Mouse (Mus musculus): Measurements from ENCODE around the gene Slc30a10.

Gene Slc30a10

GRCm38 (mm10) chr1:185454575-185454954, at the start of gene Slc30a10:
Gene Slc30a10, plus strand, starts transcription at chr1:185454848.
- peak; percentile 62 for DNase-seq (ENCODE audit: low read depth, low spot score)

- DNase-seq (ENCODE audit: low read depth, low spot score): peak; percentile 10
Measured at GRCm38 (mm10) chr1:185405921-185406320, 48.7 kb upstream of the Slc30a10 start.

DNA sequence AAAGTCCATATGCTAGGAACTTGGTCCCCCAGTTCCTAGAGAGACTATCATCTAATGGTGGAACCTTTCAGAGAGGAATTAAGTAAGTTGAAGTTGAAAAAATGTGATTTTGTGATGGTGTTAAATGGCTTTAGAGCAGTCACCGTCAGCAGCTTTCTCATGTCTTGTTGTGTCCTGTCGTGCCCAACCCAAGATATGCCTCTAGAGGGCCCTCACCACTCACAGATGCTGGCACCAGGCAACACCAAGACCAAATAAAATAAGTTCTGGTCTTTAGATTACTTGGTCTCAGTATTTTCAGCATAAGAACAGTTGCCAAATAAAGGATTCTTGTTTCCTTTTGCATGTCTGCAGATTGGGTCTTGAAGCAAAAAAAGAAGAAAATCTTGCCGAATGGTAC, 44.8 kb upstream of the Slc30a10 start:
- peak; percentile 31 for DNase-seq (ENCODE audit: low read depth, low spot score)

- DNase-seq (ENCODE audit: low read depth, low spot score): no peak
Measured at GRCm38 (mm10) chr1:185418011-185418410, 36.6 kb upstream of the Slc30a10 start.

- peak; percentile 24 for DNase-seq (ENCODE audit: low read depth, low spot score)
Measured at GRCm38 (mm10) chr1:185419805-185420204, 34.8 kb upstream of the Slc30a10 start.

- DNase-seq (ENCODE audit: low read depth, low spot score): no peak
Measured at GRCm38 (mm10) chr1:185420776-185421175, 33.9 kb upstream of the Slc30a10 start.

DNA sequence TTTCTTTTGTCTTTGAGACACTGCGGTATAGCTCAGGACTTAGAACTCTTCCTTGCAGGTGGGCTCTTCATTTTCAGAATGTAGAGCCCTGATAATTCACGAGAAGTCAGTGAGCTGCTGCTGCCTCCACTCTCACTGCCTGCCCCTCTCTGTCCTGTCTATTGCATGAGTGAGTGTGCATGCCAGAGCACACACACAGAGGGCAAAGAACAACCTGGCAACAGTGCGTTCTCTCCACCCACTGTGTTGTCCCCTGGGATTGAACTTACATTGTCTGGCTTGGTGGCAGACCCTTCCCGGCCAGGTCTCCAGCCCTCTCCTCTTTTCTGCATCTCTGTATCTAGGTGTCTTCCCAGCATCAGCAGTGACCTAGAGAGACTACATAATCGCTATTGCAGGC, 28.1 kb upstream of the Slc30a10 start:
- DNase-seq (ENCODE audit: low read depth, low spot score): no peak

DNA sequence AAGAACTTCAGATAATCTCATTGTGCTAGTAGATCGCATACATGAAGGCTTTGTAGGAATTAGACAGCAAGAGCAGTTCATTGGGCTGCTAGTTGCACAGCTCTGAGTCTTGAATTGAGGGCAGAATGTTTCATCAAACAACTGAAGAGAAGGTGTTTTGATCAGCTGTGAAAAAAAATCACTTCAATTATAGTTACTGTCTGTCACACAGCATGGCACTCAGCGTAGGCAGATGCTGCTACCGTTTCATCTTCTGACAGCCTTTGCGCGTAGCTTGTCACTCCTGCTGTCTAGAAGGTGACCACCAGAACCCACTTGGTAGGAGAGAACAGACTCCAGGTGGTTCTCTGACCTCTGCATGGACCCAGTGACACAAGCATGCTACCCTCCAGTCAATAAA, 24.2 kb upstream of the Slc30a10 start:
- peak; percentile 54 for DNase-seq (ENCODE audit: low read depth, low spot score)

- DNase-seq (ENCODE audit: low read depth, low spot score): no peak
Measured at GRCm38 (mm10) chr1:185431245-185431997, 23.2 kb upstream of the Slc30a10 start.

- DNase-seq (ENCODE audit: low read depth, low spot score): no peak
Measured at GRCm38 (mm10) chr1:185431998-185432317, 22.7 kb upstream of the Slc30a10 start.

GRCm38 (mm10) chr1:185433112-185433511, 21.5 kb upstream of the Slc30a10 start:
- DNase-seq (ENCODE audit: low read depth, low spot score): no peak

DNA sequence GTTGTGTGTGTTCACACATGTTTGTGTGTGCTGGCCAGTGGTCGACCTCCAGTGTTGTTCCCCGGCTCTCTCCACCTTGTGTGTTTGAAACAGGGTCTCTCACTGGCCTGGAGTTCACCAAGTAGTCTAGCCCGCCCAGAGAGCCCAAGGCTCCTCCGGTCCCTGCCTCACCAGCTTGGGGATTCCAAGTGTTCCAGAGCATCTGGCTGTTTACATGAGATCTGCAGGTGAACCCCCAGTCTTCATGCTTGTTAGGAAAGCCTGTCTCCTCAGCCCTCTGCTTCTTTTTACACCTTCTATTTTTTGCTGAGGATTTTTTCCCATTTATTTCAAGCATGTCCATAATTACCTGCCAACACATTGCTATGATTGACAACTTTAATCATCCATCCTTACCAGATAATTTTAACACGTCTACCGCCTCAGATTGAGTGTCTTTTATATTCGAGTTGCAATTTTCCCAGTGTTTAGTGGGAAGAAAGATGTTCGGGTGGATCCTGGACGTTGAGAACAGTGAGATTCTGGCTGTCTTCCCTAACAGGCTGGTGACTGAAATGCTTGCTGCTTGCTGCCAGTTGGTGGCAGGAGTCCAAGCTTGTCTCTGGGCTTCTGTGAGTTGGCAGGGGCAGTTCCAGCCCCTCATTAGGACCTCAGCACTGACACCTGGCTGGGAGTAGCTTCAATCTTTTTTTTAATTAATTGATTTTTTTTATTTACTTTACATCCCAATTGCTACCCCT, 15.6 kb upstream of the Slc30a10 start:
- peak; percentile 95 for DNase-seq (ENCODE audit: low read depth, low spot score)

DNA sequence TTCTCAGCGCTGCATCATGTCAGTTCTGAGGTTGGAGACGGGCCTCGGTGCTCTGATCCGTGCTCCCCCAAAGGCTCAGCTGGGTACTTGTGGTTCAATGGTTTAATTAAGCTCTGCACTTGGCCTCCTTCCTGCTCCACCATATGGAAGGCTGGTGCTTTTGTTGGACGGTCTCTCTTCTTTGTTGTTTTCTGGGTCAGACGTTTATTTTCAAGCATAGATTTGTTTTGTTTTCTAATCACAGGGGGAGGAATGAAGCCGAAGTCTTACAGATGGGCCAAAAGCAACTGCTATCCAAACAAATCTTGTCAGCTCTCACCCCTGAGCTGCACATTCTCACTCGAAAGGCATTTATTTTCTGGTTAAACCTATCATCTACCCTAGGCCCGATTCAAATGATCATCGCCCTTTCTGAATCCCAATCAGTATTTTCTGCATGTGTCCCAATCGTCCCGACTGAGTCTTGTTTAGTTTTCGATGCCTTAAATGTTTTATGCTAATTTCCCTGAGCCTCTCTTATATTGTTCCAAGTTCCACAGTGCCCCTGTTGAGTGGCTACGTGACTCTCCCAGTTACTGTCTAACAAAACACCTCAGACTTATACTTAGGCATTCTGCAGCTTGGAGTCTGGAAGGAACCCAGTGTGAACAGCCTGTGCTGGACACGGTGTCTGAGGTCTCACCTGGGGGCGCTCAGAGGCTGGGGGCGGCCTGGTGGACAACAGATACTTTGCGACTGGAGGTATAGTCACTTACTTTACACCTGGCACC, 12.8 kb upstream of the Slc30a10 start:
- DNase-seq (ENCODE audit: low read depth, low spot score): peak; percentile 92

DNA sequence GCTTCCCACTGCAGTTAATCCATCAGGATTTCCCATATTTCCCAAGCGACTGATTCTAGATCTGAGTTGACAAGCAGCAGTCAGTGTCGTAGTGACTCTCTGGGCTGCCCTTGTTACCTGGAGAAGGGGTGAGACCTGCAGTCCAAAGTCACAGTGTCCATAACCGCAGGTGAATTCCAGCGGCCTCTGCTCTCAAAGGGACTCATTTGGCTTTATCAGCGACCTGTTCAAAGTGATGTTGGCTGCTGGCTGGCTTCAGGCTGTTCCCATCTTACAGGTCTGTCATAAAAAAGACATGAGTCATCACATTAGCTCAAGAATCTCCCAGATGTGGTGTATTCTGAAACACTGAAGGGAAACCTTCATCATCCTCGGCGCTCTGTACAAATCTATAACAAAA, 5.7 kb upstream of the Slc30a10 start:
- no peak for DNase-seq (ENCODE audit: low read depth, low spot score)

DNA sequence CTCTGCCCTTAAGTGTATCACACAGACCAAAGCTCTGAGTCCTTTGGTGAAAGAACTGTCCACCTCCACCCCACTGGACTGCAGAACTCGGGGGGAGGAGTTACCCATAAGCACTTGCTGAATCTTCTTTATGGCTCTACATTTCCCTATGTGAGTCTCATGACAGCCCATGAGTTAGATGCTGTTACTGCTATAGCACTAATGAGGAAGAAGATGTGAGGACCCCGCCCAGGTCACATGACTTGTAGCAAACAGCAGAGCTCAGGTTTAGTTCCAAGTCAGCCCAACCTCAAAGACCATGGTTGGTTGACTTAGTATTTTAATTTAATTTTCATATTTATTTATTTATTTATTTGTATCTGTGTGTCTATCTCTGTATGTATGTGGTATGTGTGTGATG, 4.9 kb upstream of the Slc30a10 start:
- DNase-seq (ENCODE audit: low read depth, low spot score): no peak

DNA sequence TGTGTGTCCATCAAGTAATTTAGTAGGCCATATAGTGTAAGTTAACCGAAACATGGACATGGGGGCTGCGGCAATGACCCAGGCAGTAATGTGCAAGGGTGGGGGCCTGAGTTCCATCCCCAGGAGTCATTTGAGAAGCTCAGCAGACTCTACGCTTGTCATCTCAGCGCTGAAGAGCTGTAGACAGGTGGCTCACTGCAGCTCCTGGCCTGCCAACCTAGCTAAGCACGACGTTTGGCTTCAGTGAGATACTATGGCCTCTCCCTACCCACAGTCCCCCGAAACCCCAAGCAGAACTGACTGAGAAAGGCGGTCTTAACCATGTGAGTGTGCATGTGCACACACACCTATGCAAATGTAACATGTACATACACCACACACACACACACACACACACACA, 3.6 kb upstream of the Slc30a10 start:
- no peak for DNase-seq (ENCODE audit: low read depth, low spot score)

- DNase-seq (ENCODE audit: low read depth, low spot score): no peak
Measured at GRCm38 (mm10) chr1:185451495-185451894, 3.2 kb upstream of the Slc30a10 start.

GRCm38 (mm10) chr1:185452461-185452860, 2.2 kb upstream of the Slc30a10 start:
- DNase-seq (ENCODE audit: low read depth, low spot score): no peak

GRCm38 (mm10) chr1:185454144-185454543, 504 bp upstream of the Slc30a10 start:
- DNase-seq (ENCODE audit: low read depth, low spot score): no peak

- peak; percentile 45 for DNase-seq (ENCODE audit: low read depth, low spot score)
Measured at GRCm38 (mm10) chr1:185454955-185455701, 480 bp downstream of the Slc30a10 start.

GRCm38 (mm10) chr1:185456327-185456726, 1.7 kb downstream of the Slc30a10 start:
- DNase-seq (ENCODE audit: low read depth, low spot score): no peak

GRCm38 (mm10) chr1:185460096-185460495, 5.4 kb downstream of the Slc30a10 start:
- no peak for DNase-seq (ENCODE audit: low read depth, low spot score)

Measured in brain, adult 2 months (tissue).